Mouse (Mus musculus) lung, postnatal 14 days (tissue): ENCODE measurements at regions not wholly inside any gene's neighbourhood (a gene's known extent, or its start where the extent isn't known, plus 50 kb on each side); places are given as distances from the start of the nearest gene placed in this dataset.

ENCODE experiments used
- DNase-seq: peaks from one replicate; pipeline ENCODE4 v3.0.0; 2021

DNA sequence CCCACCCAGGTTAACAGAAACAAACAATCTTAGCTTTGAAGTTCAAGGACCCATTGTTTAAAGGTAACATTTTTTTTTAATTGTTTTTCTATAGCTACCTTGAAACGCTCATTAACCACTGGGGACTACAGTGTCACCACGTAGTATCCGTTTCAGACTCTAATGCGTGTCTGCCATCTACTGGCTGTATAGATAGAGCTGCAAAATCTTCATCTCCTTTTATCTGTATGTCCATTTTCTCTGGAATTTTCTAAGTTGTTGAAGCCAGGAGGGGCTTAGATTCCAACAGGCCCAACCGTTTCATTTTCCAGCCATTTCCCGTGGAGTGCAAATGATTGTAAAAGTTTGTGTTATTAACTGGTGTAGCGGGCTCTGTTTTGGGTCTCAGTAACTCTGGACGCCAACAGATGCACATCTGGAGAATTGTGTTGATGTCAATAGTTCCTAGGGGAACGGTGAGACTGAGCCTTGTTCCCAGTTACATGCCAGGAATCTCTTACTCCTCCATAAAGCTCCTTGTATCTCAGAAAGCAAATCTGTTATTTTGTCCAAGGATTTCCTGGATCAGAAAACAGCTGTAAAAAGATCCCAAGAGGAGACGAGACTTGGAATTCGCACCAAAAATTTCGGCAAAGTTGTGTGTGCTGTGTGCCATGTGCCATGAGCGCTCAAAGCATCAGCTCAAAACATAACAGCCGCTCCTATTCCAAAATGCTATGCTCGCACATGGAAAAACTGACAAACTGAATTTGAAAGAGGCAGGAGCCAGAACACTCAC, 158.8 kb upstream of the Phyhipl start:
- DNase-seq = no peak

DNA sequence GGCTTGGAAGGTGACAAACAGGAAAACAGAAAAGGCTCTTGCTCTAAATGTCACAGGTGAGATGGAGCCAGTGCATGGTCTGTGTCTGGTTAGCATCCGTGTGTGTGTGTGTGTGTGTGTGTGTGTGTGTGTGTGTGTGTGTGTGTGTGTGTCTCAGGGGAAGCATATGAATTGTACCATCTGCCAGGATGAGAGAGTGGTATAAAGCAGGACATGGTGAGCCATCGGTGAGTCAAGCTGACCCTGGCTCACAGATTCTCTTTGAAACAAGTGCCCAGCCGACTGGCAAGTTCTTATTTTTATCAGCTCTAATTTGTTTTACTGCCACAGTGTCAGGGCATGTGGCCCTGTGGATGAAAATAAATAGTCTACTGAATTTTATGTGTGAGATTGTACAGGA, 153.6 kb upstream of the Phyhipl start:
- no peak for DNase-seq

DNA sequence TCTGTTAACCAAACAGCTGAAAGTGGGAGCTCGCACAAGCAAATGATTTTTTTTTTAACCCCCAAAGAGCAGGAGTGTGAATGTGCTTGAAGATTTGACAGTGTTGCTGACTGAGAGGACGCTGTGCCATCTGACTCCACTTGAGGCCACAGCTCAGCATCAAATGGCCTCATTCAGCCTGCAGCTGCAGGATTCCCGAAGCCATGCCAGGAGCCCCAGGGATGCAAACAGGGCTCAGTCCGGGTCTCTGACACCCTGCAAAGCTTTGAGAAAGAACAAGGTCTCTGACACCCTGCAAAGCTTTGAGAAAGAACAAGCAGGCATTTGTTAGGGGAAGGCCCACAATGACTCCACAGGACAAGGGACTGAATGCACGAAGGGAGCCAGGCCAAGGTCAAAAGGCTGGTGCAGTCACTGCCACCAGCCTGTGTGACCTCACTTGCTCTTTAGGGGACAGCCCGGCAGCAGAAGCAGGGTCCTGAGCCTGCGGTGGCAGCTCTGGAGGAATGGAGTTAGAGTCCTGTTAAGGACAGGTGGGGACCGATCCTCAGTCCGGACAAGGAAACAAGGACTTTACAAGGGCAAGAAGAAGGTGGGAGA, 151.1 kb upstream of the Phyhipl start:
- no peak for DNase-seq

DNA sequence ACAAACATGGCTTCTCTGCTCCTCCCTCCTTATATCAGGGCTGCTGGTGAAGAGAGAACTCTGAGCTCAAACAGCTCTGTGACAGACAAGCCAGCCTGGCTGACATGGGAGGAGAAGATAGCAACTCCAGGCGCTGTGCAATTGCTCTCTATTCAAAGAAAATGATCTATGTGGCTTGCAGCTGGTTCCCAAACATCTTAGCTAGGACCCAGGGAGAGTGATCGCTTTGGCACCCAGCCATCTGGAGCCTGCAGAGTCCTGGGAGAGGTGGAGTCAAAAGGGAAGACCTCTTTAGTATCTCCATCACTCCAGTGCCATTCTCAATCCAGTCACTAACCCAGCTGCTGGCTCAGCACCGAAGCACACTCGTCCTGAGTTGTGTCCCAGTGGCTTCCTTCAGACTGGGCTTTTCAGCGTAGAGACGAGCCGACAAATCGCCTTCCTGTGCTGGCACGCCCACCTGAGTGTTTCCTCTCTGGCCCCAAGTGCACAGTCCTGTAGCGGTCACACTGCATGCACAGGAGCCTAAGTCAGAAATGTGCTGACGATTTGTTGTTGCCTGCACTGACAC, 145.1 kb upstream of the Phyhipl start:
- DNase-seq = no peak

DNA sequence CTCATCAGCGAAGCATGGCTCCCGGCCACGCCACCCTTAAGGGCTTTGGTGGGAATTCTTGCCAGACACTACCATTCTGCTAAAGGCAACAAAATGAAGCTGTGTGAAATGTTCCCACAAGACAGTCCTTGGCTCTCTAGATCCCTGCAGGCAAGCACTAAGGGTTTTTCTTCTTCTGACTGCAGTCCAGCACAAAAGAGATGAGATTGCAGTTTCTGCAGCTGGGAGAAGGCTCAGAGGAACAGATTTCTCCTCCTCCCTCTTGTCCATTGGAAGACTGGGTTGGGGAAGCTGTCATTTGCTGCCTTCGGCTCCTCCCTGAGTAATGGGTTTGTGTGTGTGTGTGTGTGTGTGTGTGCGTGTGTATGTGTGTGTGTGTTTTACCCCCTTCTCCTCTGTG, 144.1 kb upstream of the Phyhipl start:
- no peak for DNase-seq

DNA sequence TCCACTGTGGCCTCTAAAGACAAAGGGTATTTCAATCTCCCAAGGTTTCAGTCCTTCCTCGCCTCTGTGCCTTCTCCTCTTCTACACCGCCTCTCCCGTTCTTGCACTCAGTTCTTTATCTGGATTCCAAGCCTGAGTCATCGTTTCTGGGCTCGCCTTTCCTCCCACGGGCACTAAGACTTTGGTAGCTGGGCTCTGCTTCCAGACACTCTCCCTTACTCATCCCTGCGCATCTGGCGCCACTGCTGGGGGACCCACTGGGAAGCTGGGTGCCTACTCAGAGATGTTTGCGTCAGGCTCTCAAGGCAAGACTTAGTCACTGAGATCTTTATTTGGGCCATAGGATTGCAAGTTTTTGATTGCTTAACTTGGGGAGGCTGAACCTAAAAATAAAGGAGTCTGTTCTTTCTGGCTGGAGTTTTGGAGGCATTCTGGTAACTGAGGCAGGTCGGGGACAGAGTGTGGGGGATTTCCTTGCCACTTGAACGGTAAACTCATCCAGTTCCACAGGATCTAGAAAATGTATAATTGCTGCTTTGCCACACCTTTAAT, 143.5 kb upstream of the Phyhipl start:
- DNase-seq = no peak

DNA sequence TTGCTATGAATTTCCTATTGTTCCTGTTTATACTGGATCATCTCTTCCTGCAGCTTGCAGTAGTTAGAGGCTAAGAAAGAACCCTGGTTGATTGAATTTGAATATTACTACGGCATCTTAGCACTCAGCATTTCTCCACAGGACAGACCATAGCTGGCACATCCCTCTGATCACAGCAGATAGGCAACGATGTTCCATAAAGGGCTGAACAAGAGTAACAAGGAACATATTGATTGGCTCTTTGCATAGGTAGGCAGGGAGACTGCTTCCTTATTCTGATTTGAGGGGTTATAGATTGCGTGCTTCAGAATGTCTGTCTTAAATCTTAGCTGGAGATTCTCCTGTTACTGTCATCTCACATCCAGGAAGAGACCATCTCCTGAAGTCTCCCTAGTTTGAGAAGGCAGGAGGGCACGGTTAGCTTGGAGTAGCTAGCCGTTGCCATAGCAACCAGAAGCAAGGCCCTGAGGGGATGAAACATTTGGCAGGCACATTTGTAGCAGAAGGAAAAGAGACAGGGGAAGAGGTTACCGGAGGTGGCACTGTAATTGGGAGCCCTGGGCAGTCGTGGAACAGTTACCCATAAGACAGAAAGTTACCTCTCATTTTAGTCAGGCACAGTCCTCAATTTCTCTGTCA, 133.2 kb upstream of the Phyhipl start:
- DNase-seq = no peak

DNA sequence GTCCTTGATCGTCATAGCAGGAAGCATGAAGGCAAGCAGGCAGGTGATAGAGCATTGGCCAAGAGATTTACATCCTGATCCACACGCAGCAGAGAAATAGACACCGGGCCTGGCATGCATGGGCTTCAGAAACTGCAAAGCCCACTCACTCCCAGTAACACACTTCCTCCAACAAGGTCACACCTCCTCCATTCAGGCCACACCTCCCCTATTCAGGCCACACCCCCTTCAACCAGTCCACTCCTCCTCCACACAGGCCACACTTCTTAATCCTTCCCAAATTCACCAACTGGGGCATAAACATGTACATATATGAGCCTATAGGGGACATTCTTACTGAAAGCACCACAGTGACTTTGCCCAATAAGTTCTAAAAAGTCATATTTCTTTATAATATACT, 125.3 kb upstream of the Phyhipl start:
- DNase-seq = no peak

DNA sequence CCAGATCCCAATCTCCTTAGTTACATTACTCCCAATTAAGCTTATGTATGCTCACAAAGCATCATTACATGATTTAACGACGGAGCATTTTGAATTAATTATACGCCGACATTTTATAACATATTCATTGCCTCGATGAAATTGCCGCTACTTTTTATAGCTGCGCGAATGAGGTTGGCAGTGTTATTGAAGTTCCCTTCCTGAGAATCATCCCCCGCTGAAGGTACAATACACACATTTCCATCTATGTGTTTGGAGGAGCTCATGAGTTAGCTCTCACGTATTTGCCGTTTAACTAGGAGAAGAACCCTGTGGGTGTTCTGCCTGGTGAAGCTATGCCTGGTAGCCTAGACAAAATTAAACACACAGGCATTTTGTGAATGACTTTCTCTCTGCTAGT, 122.8 kb upstream of the Phyhipl start:
- no peak for DNase-seq

DNA sequence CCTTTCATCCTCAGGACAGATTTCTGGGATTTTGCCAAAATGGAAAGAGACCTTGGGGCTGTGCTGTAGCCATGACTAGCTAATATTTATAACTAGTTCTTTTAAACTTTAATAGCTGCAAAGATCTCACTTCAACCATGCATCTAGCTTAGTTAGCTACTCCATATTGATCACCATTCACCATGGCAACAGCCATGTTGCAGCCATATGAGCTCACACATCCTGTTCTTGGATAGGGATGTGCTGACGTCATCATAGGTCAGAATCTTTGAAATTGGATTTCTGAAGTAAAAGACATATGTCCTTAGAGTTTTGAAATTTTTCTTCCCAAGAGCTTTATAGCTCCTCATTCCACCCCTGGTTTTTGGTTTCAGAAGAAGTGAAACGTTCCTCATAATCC, 118.8 kb upstream of the Phyhipl start:
- no peak for DNase-seq

DNA sequence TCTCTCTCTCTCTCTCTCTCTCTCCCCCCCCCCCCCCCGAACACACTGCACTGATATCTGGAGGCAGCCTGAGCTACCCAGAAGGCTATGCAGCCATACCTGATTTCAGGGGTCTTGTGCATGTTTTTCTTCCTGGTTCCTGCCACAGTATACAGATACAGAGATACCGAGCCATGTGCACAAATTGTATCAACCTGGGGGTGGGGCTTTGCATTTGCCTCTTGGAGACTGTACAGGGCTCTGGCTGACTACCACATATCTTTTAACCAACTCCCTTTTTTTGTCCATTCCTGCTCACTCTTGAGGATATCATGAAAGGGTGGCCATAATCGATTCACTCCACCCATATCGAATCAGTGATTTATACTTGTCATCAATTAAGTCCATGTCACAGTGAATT, 118.4 kb upstream of the Phyhipl start:
- DNase-seq = no peak

DNA sequence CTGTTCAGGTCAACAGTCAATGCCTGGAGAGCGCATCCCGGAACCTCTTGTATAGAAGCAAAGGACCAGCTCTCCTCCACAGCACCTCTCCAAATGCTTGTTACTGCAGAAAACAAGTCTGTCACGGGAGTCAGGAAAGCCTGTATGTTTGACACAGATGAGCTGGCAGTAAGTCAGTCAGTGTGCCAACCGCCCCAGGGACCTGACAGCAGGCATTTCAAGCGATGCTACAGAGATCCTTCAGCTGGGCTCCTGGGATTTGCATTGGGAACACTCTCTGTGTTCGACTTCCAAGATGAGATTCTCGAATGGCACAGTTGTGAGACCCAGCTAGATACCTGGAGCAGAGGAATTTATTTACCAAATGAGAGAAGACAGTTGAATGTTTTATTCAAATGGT, 111.7 kb upstream of the Phyhipl start:
- no peak for DNase-seq

DNA sequence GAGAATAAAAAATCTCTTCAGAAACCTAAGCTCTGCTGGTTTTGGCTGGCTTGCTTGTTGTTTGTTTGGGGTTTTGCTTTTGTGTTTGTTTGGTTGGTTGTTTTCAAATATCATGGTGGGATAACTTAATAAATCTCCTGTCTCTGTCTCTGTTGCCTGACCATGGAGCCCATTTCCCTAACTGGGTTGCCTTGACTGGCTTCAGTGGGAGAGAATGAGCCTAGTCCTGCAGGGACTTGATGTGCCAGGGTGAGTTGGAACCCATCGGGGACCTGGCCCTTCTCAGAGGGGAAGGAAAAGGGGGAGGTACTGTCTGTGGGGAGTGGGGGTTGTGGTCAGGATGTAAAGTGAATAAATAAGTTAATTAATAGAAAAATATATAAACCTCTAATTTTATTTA, 111.1 kb upstream of the Phyhipl start:
- no peak for DNase-seq

DNA sequence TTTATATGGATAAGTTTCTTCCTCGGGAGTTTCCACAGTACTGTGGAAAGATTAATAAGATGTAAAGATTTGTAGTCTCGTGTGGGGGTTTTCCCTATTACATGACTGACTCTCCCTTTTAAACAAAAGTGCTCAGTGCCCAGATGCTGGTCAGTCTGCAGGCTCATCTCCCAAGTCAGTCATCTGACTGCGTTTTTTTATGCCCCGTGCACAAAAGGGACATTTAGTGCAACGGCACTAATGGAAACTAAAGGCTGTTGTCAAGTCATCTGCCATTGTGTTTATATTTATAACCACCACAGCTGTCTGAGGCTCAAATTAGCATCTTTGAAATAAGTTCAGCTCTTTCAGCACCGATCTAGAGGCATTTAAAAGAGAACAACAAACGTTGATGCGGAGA, 110.7 kb upstream of the Phyhipl start:
- DNase-seq = no peak

DNA sequence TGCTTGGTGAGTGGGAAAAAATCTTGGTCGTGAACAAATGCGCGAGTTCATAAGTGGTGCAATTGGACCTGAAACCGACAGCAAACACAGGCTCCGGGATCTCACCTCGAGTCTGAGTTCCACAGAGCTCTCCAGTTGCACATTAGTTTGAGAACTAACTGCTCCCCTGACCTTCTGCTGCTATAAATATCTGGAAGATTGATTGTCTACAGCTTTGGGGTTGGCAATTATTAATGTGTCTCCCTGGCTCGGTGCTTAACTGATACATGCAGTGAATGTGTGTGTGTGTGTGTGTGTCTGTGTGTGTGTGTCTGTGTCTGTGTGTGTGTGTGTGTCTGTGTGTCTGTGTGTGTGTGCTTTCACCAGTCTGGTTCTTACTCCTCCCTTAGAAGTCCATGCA, 107.4 kb upstream of the Phyhipl start:
- no peak for DNase-seq

DNA sequence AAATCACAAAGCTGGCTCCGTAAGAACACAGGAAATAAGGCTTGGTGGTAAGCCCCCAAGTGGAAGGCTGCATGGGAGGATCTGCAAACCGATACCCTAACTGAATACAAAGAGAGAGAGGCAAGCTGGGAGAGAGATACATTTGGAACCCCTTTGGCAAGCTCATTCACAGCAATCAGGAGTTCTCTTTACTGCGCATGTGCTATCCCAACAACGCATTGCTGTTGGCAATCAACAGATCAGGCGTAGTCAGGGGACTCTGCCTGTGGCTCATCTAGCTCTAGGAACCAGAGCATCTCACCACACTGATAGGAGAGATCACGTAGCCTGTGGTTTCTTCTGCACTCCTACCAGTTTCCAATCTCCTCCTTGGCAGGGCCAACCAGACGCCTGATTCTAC, 103.9 kb upstream of the Phyhipl start:
- DNase-seq = no peak

DNA sequence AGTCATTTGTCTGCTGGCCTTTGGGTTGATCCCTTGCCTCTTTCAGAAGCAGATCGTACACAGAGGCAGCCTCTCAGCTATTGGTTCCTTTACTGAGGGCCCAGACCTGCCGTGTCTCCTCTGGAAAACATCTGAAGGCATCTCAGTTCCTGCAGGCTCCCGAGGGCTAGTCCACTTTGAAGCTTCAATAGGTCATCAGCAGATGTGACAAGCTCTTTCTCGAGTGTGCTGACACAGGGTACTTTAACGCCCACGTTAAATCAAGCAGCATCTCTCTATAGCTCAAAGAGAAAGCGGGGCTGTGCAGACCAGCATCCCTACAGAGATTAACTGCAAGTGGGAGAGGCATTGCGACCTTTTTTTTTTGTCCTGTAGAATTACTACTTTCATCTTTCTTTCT, 96.0 kb upstream of the Phyhipl start:
- DNase-seq = no peak

DNA sequence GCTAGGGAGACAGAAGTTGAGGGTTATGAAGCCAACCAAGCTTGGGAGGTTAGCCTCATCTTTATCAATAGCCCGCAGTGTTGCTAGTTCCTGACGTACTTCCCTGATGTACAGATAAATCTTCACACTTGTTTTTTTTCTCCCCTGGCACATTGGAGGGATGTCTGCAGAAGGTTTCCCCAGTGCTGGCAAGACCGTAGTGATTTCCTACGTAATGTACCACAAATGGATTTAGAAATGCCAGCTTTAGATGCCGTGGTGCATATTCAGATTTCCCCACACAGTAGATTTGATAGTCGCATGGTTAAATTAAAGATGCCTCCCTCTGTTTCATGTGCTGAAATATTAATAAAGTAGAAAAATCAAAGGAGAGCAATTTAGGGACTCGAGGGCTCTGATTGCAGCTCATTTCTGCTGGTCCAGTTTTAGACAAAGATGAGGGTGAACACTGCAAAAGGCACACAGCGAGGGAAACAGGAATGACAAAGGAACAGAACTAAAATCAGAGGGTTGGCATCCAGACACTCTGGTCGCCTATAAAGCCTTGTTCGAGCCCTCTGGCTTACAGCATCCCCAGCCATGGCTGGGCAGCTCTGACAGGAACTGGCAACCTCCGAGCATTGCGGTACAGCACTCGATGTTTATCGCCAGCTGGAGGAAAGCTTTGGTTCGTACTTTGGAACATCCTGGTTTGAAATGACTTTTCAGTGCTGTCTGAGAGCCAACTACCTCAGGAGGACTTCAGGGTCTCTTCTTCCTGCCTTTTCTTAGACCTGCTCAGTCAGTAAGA, 94.8 kb upstream of the Phyhipl start:
- DNase-seq = no peak

DNA sequence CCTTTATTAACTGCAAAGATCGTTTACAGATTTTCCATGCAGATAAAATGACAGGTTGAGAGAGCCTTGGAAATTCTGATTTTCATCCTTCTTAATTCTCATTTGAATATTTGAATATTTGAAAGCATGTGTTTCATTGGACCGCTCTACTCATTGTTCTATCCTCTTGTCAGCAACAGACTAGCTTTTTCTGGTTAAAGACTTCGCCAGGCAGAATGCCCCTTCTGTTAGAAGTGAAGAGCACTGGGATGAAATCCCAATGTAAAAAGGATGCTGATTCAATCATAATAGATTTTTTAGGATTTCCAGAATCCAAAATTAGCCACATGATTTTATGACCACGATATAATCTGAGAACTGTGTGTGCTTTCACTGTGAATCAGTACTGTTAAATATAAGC, 90.8 kb upstream of the Phyhipl start:
- no peak for DNase-seq

DNA sequence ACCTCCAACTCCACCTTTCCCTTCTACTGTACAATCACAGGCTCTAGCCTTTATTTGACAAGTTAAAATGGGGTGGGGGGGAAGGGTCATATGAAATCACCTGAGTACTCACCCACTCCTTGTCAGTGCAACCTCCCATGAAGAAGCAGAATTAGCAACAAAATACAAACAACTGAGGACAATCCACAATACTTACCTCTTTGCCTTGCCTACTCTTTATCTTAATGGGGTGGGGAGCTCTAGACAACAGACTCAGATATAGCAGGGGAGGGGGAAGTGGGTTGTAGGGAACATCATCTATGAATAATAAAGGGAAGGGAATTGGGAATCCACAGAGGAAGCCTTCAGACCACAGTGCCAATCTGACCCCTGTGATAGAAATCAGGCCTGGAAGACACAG, 86.1 kb upstream of the Phyhipl start:
- DNase-seq = no peak

DNA sequence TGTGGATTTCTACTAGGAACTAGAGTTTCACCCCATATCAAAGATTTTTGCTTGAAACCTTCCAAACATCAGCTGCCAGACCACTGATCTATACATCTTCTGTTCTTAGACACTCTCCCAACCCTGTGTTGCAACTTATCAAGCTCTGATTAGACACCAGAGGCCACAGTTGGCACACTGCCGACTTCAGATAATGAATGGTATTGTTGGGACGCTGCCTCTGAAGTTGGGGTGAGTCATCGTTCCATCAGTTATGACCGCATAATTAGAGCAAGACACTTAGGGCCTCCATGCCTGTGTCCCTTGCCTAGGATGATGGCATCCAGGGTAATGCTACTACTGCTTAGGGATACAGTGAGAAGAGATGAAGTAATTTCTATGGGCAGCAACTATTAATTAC, 84.3 kb upstream of the Phyhipl start:
- DNase-seq = no peak

DNA sequence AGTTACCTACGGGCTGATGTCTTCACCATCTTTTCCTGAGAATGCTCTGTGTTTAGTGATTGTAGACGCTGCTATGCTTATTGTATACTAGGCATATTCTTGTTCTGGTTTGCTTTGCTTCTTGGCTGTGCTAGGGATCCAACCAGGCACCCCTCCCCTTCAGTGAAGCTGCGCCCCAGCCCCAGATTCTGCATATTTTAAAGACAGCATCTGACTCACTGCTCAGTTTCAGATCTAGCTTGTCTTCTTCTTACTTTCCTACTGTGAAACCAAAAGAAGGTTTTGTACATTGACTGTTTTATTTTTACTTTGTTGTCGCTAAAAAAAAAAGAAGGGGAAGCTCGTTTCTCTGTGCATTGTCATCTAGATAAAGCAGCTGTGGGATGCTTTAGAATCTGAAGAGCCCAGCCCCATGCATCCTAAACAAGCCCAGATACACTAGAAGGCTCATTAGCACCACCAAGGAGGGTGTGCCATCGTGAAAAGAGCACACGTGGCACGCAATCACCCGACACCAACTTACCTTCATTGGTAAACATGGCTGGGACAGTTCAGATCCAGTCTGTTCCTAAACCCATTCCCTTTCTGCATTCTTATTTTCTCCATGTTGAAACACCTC, 83.7 kb upstream of the Phyhipl start:
- DNase-seq = no peak

DNA sequence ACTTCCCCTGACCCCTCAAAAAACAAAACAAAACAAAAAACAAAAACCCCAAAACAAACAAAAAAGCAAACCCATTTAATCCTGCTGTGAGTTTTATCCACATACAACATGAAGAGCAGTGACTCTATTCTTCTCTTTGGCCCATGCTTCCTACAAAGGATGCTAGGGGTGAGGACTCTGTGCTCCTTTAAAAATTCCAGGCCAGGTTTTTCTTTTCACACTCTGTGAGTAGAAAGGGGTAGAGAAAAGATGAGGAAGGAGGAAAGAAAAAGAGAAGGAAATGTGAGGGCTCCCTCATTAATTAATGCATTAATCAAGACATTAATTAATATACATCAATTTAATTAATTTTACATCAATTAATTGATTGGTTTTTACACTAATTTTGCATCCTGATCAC, 82.9 kb upstream of the Phyhipl start:
- no peak for DNase-seq
